Mouse (Mus musculus): ENCODE data around the gene Insl6. TPM values are rescaled to one million over a fixed set of nuclear protein-coding genes. Genes with fewer than 3 reads are reported as not detected.

Insl6 gene
- polyA plus RNA-seq, 1 experiment from 2014 or later: 1.9 TPM

DNA sequence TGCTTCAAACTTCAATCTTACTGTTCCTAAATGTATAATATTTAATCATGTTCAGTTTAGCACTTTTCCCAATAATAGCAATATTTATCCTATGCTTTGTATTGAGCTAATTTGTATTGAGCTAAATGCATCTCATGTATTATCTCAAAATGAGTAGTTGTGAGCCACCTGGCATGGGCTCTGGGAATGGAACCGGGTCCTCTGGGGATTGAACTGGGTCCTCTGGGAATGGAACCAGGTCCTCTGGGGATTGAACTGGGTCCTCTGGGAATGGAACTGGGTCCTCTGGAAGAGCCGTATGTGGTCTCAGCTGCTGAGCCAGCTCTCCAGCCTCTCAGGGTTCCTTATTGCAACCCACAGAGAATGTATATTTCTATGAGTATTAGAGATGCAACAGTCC is 23.0 kb downstream of the Insl6 start:
- peaks cover 51% of the 10 kb centered on the region for H3K36me3 ChIP-seq

DNA sequence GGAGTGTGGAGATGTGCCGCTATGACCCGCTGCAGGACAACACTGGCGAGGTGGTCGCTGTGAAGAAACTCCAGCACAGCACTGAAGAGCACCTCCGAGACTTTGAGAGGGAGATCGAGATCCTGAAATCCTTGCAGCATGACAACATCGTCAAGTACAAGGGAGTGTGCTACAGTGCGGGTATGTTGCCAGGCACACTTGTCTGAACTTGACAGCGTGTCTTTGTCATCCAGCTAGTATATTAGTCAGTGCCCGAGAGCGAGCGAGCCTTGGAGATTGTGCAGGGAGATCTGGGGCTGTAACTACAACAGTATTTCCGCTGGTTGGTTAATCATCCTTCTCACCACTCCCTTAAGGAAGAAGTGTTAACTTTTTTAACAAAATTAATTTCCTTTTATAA is 24.2 kb downstream of the Insl6 start:
- WGBS: 85% methylated on average over 13 of the region's 13 CpGs
- no peak for ATAC-seq (ENCODE audit: low FRiP score, low read depth)
- Histone ChIP-seq H3K4me3 (no peak overlapping the region), H3K9ac (no peak overlapping the region), H3K4me2 (no peak overlapping the region), H3K9me3 (no peaks in the 10 kb centered on the region), H3K4me1 (replicated peaks) (no peaks in the 10 kb centered on the region), H3K27ac (replicated peaks) (no peak overlapping the region), H3K36me3 (peaks cover 56% of the 10 kb centered on the region), H3K27me3 (no peaks in the 10 kb centered on the region)

More for the DNA sequence above, 23.0 kb downstream of the Insl6 start:
- WGBS: 87% methylated on average over 2 of the region's 2 CpGs
- no peaks in the 10 kb centered on the region for H3K4me1 ChIP-seq (replicated peaks)
- H3K4me3 ChIP-seq: no peak overlapping the region
- H3K27ac ChIP-seq (replicated peaks): no peak overlapping the region
- H3K9me3 ChIP-seq: no peaks in the 10 kb centered on the region
- no peak overlapping the region for H3K9ac ChIP-seq
- no peak for ATAC-seq (ENCODE audit: low FRiP score, low read depth)
- H3K4me2 ChIP-seq: no peak overlapping the region
- H3K27me3 ChIP-seq: no peaks in the 10 kb centered on the region

DNA sequence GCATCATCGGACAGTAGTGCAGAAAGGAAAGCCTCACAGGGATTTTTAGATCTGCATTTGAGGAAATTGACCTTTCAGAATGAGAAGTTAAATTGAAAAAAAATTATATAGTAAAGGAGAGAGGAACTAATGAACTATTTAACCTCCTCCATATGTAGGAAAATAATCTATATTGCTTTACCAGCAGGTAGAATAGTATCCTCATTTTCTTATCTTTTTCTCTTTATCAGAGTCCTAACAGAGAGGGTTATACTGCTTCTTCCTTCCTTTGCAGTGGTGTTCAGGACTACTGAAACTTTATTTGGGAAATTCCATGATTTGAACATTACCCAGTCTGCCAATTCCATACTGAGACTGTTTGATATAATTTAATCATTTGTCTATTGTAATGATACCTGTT is 27.8 kb downstream of the Insl6 start:
- Histone ChIP-seq H3K4me2 (no peak overlapping the region), H3K36me3 (peaks cover 55% of the 10 kb centered on the region), H3K9me3 (no peaks in the 10 kb centered on the region), H3K4me1 (replicated peaks) (no peaks in the 10 kb centered on the region), H3K27me3 (no peaks in the 10 kb centered on the region), H3K9ac (no peak overlapping the region), H3K4me3 (no peak overlapping the region), H3K27ac (replicated peaks) (no peak overlapping the region)
- no peak for ATAC-seq (ENCODE audit: low FRiP score, low read depth)
- 97% methylated on average over 1 of the region's 1 CpGs for WGBS

DNA sequence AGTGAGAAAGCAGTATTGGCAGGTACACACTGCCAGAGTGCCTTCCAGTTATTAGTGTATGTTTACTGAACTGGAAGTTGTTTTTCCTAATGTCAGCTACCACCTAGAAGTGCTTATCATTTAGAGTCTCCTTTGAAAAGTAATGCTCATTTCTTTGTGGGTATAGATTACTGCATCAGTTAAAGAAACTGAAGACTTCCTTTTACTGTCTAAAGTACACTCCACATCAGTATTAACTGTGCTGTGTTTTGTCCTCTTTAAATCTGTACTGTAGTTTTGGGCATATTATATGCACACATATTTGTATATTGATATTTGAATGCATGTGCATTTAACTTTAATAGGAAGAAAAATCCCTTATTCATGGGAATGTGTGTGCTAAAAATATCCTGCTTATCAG is 29.0 kb downstream of the Insl6 start:
- H3K36me3 ChIP-seq: peaks cover 62% of the 10 kb centered on the region

DNA sequence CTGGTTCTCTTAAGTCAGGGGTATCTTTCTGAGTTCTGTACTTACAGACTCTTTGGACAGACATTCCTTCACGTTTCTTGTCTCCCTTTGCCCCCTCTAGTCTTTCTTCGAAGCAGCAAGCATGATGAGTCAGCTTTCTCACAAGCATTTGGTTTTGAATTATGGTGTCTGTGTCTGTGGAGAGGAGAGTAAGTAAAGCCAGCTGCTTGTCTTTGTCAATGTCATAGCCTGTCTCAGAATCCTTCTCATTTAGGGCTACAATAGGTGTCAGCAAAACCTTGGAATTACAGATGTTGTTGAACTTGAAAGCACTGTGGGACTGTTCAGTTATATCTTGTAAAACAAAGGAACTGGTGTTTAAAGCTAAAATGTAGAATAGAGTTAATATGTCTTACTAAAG is 30.4 kb downstream of the Insl6 start:
- Histone ChIP-seq H3K36me3 (peaks cover 55% of the 10 kb centered on the region), H3K27me3 (no peaks in the 10 kb centered on the region), H3K4me2 (no peak overlapping the region), H3K9ac (no peak overlapping the region), H3K4me1 (replicated peaks) (no peaks in the 10 kb centered on the region), H3K4me3 (no peak overlapping the region), H3K9me3 (no peaks in the 10 kb centered on the region), H3K27ac (replicated peaks) (no peak overlapping the region)
- no peak for ATAC-seq (ENCODE audit: low FRiP score, low read depth)
- WGBS: 73% methylated on average over 2 of the region's 2 CpGs

More for the DNA sequence above, 29.0 kb downstream of the Insl6 start:
- H3K27ac ChIP-seq (replicated peaks): no peak overlapping the region
- no peaks in the 10 kb centered on the region for H3K4me1 ChIP-seq (replicated peaks)
- H3K9ac ChIP-seq: no peak overlapping the region
- H3K27me3 ChIP-seq: no peaks in the 10 kb centered on the region
- H3K4me3 ChIP-seq: no peak overlapping the region
- no peak overlapping the region for H3K4me2 ChIP-seq
- ATAC-seq (ENCODE audit: low FRiP score, low read depth): no peak
- H3K9me3 ChIP-seq: no peaks in the 10 kb centered on the region

DNA sequence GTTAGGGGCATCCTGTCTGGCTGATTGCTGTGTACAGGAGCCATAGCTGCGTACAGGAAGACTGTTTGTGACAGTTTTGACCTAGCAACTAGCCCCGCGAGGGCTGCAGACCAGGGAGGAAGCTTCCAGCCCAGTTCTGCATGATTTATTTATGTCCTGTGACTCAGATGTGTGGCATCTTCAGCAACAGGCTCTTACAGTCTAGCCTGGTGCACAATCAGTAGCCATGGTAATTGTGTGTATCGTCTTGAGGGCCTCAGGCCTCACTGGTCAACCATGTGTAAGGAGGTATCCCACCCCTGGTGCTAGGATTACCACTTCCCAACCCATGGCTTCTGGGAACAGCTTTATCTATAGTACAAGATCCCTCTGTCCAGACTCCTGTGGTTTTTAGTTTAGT is 32.6 kb downstream of the Insl6 start:
- ATAC-seq (ENCODE audit: low FRiP score, low read depth): no peak
- Histone ChIP-seq H3K27ac (replicated peaks) (no peak overlapping the region), H3K9ac (no peak overlapping the region), H3K36me3 (peaks cover 48% of the 10 kb centered on the region), H3K4me2 (no peak overlapping the region), H3K4me3 (no peak overlapping the region), H3K9me3 (no peaks in the 10 kb centered on the region), H3K4me1 (replicated peaks) (no peaks in the 10 kb centered on the region), H3K27me3 (no peaks in the 10 kb centered on the region)
- WGBS: 82% methylated on average over 4 of the region's 4 CpGs

- peaks cover 48% of the 10 kb centered on the region for H3K36me3 ChIP-seq
- no peak overlapping the region for H3K4me2 ChIP-seq
- no peak overlapping the region for H3K4me3 ChIP-seq
- ATAC-seq (ENCODE audit: low FRiP score, low read depth): no peak
- 91% methylated on average over 14 of the region's 14 CpGs for WGBS
- no peak overlapping the region for H3K9ac ChIP-seq
- no peaks in the 10 kb centered on the region for H3K27me3 ChIP-seq
- no peaks in the 10 kb centered on the region for H3K9me3 ChIP-seq
- H3K27ac ChIP-seq (replicated peaks): no peak overlapping the region
- H3K4me1 ChIP-seq (replicated peaks): no peaks in the 10 kb centered on the region
These were observed 33.6 kb downstream of the Insl6 start for GRCm38 (mm10) chr19:29291532-29291931.

GRCm38 (mm10) chr19:29287863-29288262 is 37.3 kb downstream of the Insl6 start:
- H3K9ac ChIP-seq: no peak overlapping the region
- ATAC-seq (ENCODE audit: low FRiP score, low read depth): no peak
- no peak overlapping the region for H3K4me3 ChIP-seq
- H3K4me2 ChIP-seq: no peak overlapping the region
- 0 out of 2 replicates have a peak, but pooled peaks cover 2% of the 10 kb centered on the region for H3K4me1 ChIP-seq (replicated peaks)
- H3K27ac ChIP-seq (replicated peaks): no peak overlapping the region
- H3K27me3 ChIP-seq: no peaks in the 10 kb centered on the region
- H3K9me3 ChIP-seq: no peaks in the 10 kb centered on the region
- peaks cover 50% of the 10 kb centered on the region for H3K36me3 ChIP-seq
- WGBS: 72% methylated on average over 8 of the region's 8 CpGs

- Histone ChIP-seq H3K9me3 (no peaks in the 10 kb centered on the region), H3K9ac (no peak overlapping the region), H3K27ac (replicated peaks) (no peak overlapping the region), H3K4me3 (no peak overlapping the region), H3K4me1 (replicated peaks) (0 out of 2 replicates have a peak, but pooled peaks cover 2% of the 10 kb centered on the region), H3K27me3 (no peaks in the 10 kb centered on the region), H3K4me2 (no peak overlapping the region), H3K36me3 (peaks cover 39% of the 10 kb centered on the region)
- no peak for ATAC-seq (ENCODE audit: low FRiP score, low read depth)
- WGBS: 17% methylated on average over 7 of the region's 7 CpGs
These were observed 39.7 kb downstream of the Insl6 start for GRCm38 (mm10) chr19:29285451-29285869.

DNA sequence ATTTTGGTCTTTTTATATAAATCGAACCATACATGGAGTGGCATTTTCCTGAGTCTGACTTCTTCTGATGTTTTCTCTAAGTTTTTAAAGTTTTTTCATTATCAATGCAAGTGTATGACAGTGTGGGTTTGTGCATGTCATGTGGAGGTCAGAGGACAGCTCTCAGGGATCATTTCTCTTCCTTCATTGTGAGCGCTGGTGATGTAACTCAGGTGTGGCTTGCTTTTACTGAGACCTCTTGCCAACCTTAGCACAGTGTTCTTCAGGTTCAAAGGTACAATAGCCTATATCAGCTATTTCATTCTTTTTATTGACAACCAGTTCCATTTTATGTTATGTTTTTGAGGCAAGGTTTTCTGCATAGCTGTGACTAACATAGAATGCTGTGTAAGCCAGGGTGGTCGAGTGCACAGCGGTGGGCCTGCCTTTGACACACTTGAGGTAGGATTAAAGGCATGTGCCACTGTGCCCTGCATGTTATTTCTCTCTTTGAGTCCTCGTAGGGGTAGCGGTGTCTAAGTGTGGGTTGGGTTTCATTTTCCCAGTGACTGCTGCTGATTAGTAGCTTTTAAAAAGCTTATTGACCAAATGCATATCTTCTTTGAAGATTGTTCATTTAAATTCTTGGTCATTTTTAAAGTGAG is 46.1 kb downstream of the Insl6 start:
- H3K27me3 ChIP-seq: no peaks in the 10 kb centered on the region
- no peak overlapping the region for H3K4me3 ChIP-seq
- no peak overlapping the region for H3K4me2 ChIP-seq
- H3K36me3 ChIP-seq: peaks cover 47% of the 10 kb centered on the region
- 90% methylated on average over 6 of the region's 6 CpGs for WGBS
- H3K9me3 ChIP-seq: no peaks in the 10 kb centered on the region
- ATAC-seq (ENCODE audit: low FRiP score, low read depth): no peak
- no peak overlapping the region for H3K9ac ChIP-seq
- no peaks in the 10 kb centered on the region for H3K4me1 ChIP-seq (replicated peaks)
- no peak overlapping the region for H3K27ac ChIP-seq (replicated peaks)

GRCm38 (mm10) chr19:29276414-29276813 is 48.7 kb downstream of the Insl6 start:
- ATAC-seq (ENCODE audit: low FRiP score, low read depth): no peak
- 96% methylated on average over 4 of the region's 4 CpGs for WGBS
- Histone ChIP-seq H3K9ac (no peak overlapping the region), H3K4me3 (no peak overlapping the region), H3K9me3 (no peaks in the 10 kb centered on the region), H3K27me3 (no peaks in the 10 kb centered on the region), H3K4me2 (no peak overlapping the region), H3K36me3 (peaks cover 39% of the 10 kb centered on the region), H3K27ac (replicated peaks) (no peak overlapping the region), H3K4me1 (replicated peaks) (no peaks in the 10 kb centered on the region)

DNA sequence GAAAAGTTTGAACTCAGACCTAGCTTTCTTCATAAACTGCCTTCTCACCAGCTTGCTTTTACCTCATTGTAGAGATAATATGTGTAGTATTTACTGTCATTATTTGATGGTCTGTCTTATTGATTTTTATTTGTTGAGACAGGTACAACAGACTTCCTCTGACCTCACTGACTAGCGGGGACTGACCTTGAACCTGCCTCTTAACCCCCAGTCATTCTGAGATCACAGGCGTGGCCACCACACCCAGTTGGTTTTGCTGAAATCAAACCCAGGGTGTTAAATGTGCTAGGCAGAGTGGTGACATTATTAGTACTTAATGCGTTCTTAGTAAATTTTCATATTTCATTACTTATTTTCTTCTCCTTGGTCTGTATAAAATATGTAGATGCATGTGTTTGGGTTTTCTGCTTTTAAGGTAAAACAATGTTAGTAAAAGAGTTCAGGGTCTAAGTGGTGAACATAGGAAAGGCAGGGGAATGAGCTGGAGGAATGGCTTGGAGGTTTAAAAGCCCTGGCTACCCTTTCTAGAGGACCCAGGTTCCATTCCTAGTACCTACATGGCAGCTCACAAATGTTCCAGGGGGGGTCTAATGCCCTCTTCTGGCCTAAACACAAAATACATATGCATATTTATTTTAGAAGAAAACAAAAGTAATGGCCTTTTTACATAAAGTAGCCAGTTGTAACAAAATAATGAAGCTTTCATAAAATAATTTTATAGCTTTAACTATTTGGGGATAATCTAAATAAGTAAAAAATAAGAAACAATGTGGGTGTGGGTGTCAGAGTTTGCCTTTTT is 52.9 kb downstream of the Insl6 start:
- peaks cover 6% of the 10 kb centered on the region; the same call in 1 of the 2 replicates for H3K4me1 ChIP-seq (replicated peaks)
- no peak for ATAC-seq (ENCODE audit: low FRiP score, low read depth)
- peaks cover 18% of the 10 kb centered on the region for H3K36me3 ChIP-seq
- H3K9me3 ChIP-seq: no peaks in the 10 kb centered on the region
- H3K4me2 ChIP-seq: no peak overlapping the region
- H3K9ac ChIP-seq: no peak overlapping the region
- no peak overlapping the region for H3K4me3 ChIP-seq
- WGBS: 98% methylated on average over 3 of the region's 3 CpGs
- no peak overlapping the region for H3K27ac ChIP-seq (replicated peaks)
- H3K27me3 ChIP-seq: no peaks in the 10 kb centered on the region

Data from hindbrain, embryonic 15.5 days (tissue).